Mouse (Mus musculus): Measurements from ENCODE around the gene Uqcrc2.

Uqcrc2 gene

GRCm38 (mm10) chr7:120693831-120694375 is 58.9 kb downstream of the Uqcrc2 start:
- DNase-seq: no peak

- DNase-seq: no peak
Measured at GRCm38 (mm10) chr7:120695196-120695595, 60.2 kb downstream of the Uqcrc2 start.

GRCm38 (mm10) chr7:120695641-120696040 is 60.7 kb downstream of the Uqcrc2 start:
- DNase-seq: no peak

GRCm38 (mm10) chr7:120696331-120696730 is 61.4 kb downstream of the Uqcrc2 start:
- no peak for DNase-seq

GRCm38 (mm10) chr7:120699586-120699985 is 64.6 kb downstream of the Uqcrc2 start:
- DNase-seq: no peak

- no peak for DNase-seq
Measured at GRCm38 (mm10) chr7:120703888-120704287, 68.9 kb downstream of the Uqcrc2 start.
